Mouse (Mus musculus): ENCODE results near the gene Fam222a. TPM values are rescaled to one million over a fixed set of nuclear protein-coding genes. Genes with fewer than 3 reads are reported as not detected.

Gene Fam222a
- polyA plus RNA-seq, 1 experiment from 2014 or later: 8.3 TPM

GRCm38 (mm10) chr5:114589026-114589425, 21.2 kb downstream of the Fam222a start:
- peaks cover 89% of the 10 kb centered on the region for H3K4me1 ChIP-seq (replicated peaks)
- H3K36me3 ChIP-seq: no peaks in the 10 kb centered on the region
- H3K4me3 ChIP-seq: no peak overlapping the region
- no peak overlapping the region for H3K4me2 ChIP-seq
- H3K9me3 ChIP-seq: no peaks in the 10 kb centered on the region
- peak overlapping the region; percentile 27; the same call in 1 of the 2 replicates for H3K27ac ChIP-seq (replicated peaks)
- no peaks in the 10 kb centered on the region for H3K27me3 ChIP-seq
- WGBS: 21% methylated on average over 6 of the region's 6 CpGs
- no peak overlapping the region for H3K9ac ChIP-seq
- ATAC-seq (ENCODE audit: low FRiP score, low read depth): peak; percentile 43; the same call in 1 of the 2 replicates

- H3K27me3 ChIP-seq: 0 out of 2 replicates have a peak, but pooled peaks cover 2% of the 10 kb centered on the region
- no peaks in the 10 kb centered on the region for H3K36me3 ChIP-seq
- H3K4me2 ChIP-seq: no peak overlapping the region
- WGBS: 18% methylated on average over 2 of the region's 2 CpGs
- no peak overlapping the region for H3K4me3 ChIP-seq
- H3K9me3 ChIP-seq: no peaks in the 10 kb centered on the region
- peak overlapping the region; percentile 27 for H3K27ac ChIP-seq (replicated peaks)
- H3K9ac ChIP-seq: no peak overlapping the region
- ATAC-seq (ENCODE audit: low FRiP score, low read depth): no peak
- peaks cover 89% of the 10 kb centered on the region for H3K4me1 ChIP-seq (replicated peaks)
Observed at GRCm38 (mm10) chr5:114589454-114589853, 21.6 kb downstream of the Fam222a start.

GRCm38 (mm10) chr5:114590043-114590913, 22.5 kb downstream of the Fam222a start:
- Histone ChIP-seq H3K27ac (replicated peaks) (no peak overlapping the region), H3K4me3 (no peak overlapping the region), H3K9ac (no peak overlapping the region), H3K36me3 (no peaks in the 10 kb centered on the region), H3K4me2 (no peak overlapping the region), H3K4me1 (replicated peaks) (peaks cover 83% of the 10 kb centered on the region), H3K9me3 (no peaks in the 10 kb centered on the region), H3K27me3 (0 out of 2 replicates have a peak, but pooled peaks cover 5% of the 10 kb centered on the region)
- ATAC-seq (ENCODE audit: low FRiP score, low read depth): no peak
- 67% methylated on average over 17 of the region's 17 CpGs for WGBS

GRCm38 (mm10) chr5:114591151-114591561, 23.3 kb downstream of the Fam222a start:
- H3K4me1 ChIP-seq (replicated peaks): peaks cover 75% of the 10 kb centered on the region
- no peaks in the 10 kb centered on the region for H3K36me3 ChIP-seq
- WGBS: 23% methylated on average over 15 of the region's 15 CpGs
- H3K27me3 ChIP-seq: 0 out of 2 replicates have a peak, but pooled peaks cover 5% of the 10 kb centered on the region
- no peak overlapping the region for H3K9ac ChIP-seq
- H3K4me2 ChIP-seq: no peak overlapping the region
- ATAC-seq (ENCODE audit: low FRiP score, low read depth): no peak
- H3K4me3 ChIP-seq: no peak overlapping the region
- no peak overlapping the region for H3K27ac ChIP-seq (replicated peaks)
- H3K9me3 ChIP-seq: no peaks in the 10 kb centered on the region

- no peak overlapping the region for H3K4me3 ChIP-seq
Observed at GRCm38 (mm10) chr5:114592463-114593160, 24.8 kb downstream of the Fam222a start.

GRCm38 (mm10) chr5:114593161-114593821, 25.5 kb downstream of the Fam222a start:
- 56% methylated on average over 11 of the region's 12 CpGs for WGBS
- Histone ChIP-seq H3K36me3 (no peaks in the 10 kb centered on the region), H3K4me3 (no peak overlapping the region), H3K9ac (0 out of 2 replicates have a peak overlapping the region, but pooled peaks have one; percentile 17), H3K4me2 (peak overlapping the region; percentile 22; the same call in 1 of the 2 replicates), H3K27me3 (0 out of 2 replicates have a peak, but pooled peaks cover 5% of the 10 kb centered on the region), H3K9me3 (no peaks in the 10 kb centered on the region), H3K4me1 (replicated peaks) (peaks cover 83% of the 10 kb centered on the region), H3K27ac (replicated peaks) (peak overlapping the region; percentile 49)
- ATAC-seq (ENCODE audit: low FRiP score, low read depth): no peak

More at GRCm38 (mm10) chr5:114592463-114593160, 24.8 kb downstream of the Fam222a start:
- Histone ChIP-seq H3K4me1 (replicated peaks) (peaks cover 85% of the 10 kb centered on the region), H3K27ac (replicated peaks) (peak overlapping the region; percentile 51), H3K9ac (0 out of 2 replicates have a peak overlapping the region, but pooled peaks have one; percentile 17), H3K27me3 (0 out of 2 replicates have a peak, but pooled peaks cover 5% of the 10 kb centered on the region), H3K4me2 (peak overlapping the region; percentile 22; the same call in 1 of the 2 replicates), H3K36me3 (no peaks in the 10 kb centered on the region), H3K9me3 (no peaks in the 10 kb centered on the region)
- 0 out of 2 replicates have a peak, but pooled peaks have one; percentile 8 for ATAC-seq (ENCODE audit: low FRiP score, low read depth)
- WGBS: 36% methylated on average over 19 of the region's 19 CpGs

- H3K9me3 ChIP-seq: no peaks in the 10 kb centered on the region
- peaks cover 77% of the 10 kb centered on the region for H3K4me1 ChIP-seq (replicated peaks)
- no peak overlapping the region for H3K9ac ChIP-seq
- H3K4me2 ChIP-seq: no peak overlapping the region
- H3K27ac ChIP-seq (replicated peaks): no peak overlapping the region
- 83% methylated on average over 5 of the region's 5 CpGs for WGBS
- no peak overlapping the region for H3K4me3 ChIP-seq
- 0 out of 2 replicates have a peak, but pooled peaks cover 5% of the 10 kb centered on the region for H3K27me3 ChIP-seq
- ATAC-seq (ENCODE audit: low FRiP score, low read depth): no peak
- no peaks in the 10 kb centered on the region for H3K36me3 ChIP-seq
Observed at GRCm38 (mm10) chr5:114593949-114594348, 26.1 kb downstream of the Fam222a start.

- WGBS: 80% methylated on average over 15 of the region's 15 CpGs
- peaks cover 68% of the 10 kb centered on the region for H3K4me1 ChIP-seq (replicated peaks)
- H3K27ac ChIP-seq (replicated peaks): 0 out of 2 replicates have a peak overlapping the region, but pooled peaks have one; percentile 49
Observed at GRCm38 (mm10) chr5:114594741-114595241, 27.0 kb downstream of the Fam222a start.

GRCm38 (mm10) chr5:114596604-114597003, 28.8 kb downstream of the Fam222a start:
- Histone ChIP-seq H3K4me2 (no peak overlapping the region), H3K9me3 (no peaks in the 10 kb centered on the region), H3K27ac (replicated peaks) (peak overlapping the region; percentile 39; the same call in 1 of the 2 replicates), H3K9ac (no peak overlapping the region), H3K4me3 (no peak overlapping the region), H3K27me3 (0 out of 2 replicates have a peak, but pooled peaks cover 5% of the 10 kb centered on the region), H3K4me1 (replicated peaks) (peaks cover 50% of the 10 kb centered on the region), H3K36me3 (no peaks in the 10 kb centered on the region)
- 26% methylated on average over 10 of the region's 10 CpGs for WGBS
- no peak for ATAC-seq (ENCODE audit: low FRiP score, low read depth)

More at GRCm38 (mm10) chr5:114594741-114595241, 27.0 kb downstream of the Fam222a start:
- no peak for ATAC-seq (ENCODE audit: low FRiP score, low read depth)
- Histone ChIP-seq H3K4me2 (no peak overlapping the region), H3K36me3 (no peaks in the 10 kb centered on the region), H3K9me3 (no peaks in the 10 kb centered on the region), H3K9ac (no peak overlapping the region), H3K27me3 (0 out of 2 replicates have a peak, but pooled peaks cover 5% of the 10 kb centered on the region), H3K4me3 (no peak overlapping the region)

GRCm38 (mm10) chr5:114597222-114597621, 29.4 kb downstream of the Fam222a start:
- WGBS: 46% methylated on average over 8 of the region's 8 CpGs
- H3K4me3 ChIP-seq: no peak overlapping the region
- no peak for ATAC-seq (ENCODE audit: low FRiP score, low read depth)
- H3K9me3 ChIP-seq: no peaks in the 10 kb centered on the region
- peaks cover 44% of the 10 kb centered on the region for H3K4me1 ChIP-seq (replicated peaks)
- H3K36me3 ChIP-seq: no peaks in the 10 kb centered on the region
- peak overlapping the region; percentile 39; the same call in 1 of the 2 replicates for H3K27ac ChIP-seq (replicated peaks)
- H3K9ac ChIP-seq: no peak overlapping the region; the same call in 1 of the 2 replicates
- H3K4me2 ChIP-seq: no peak overlapping the region
- 0 out of 2 replicates have a peak, but pooled peaks cover 5% of the 10 kb centered on the region for H3K27me3 ChIP-seq

- Histone ChIP-seq H3K36me3 (no peaks in the 10 kb centered on the region), H3K27ac (replicated peaks) (0 out of 2 replicates have a peak overlapping the region, but pooled peaks have one; percentile 39), H3K9me3 (no peaks in the 10 kb centered on the region), H3K4me1 (replicated peaks) (peaks cover 40% of the 10 kb centered on the region), H3K27me3 (0 out of 2 replicates have a peak, but pooled peaks cover 5% of the 10 kb centered on the region), H3K4me3 (no peak overlapping the region), H3K9ac (no peak overlapping the region), H3K4me2 (no peak overlapping the region)
- 45% methylated on average over 6 of the region's 6 CpGs for WGBS
- no peak for ATAC-seq (ENCODE audit: low FRiP score, low read depth)
Observed at GRCm38 (mm10) chr5:114597652-114598051, 29.8 kb downstream of the Fam222a start.
